Mouse (Mus musculus) brain, embryonic 18.5 days (tissue): ENCODE measurements at regions not wholly inside any gene's neighbourhood (a gene's known extent, or its start where the extent isn't known, plus 50 kb on each side); places are given as distances from the start of the nearest gene placed in this dataset.
A peak's percentile ranks its signal among the peaks of the same experiment; 100 is the strongest.

ENCODE experiments used
- DNase-seq: peaks from one replicate; pipeline ENCODE4 v3.0.0-alpha.2; 2012; ENCODE audit warnings: low read depth, low spot score

DNA sequence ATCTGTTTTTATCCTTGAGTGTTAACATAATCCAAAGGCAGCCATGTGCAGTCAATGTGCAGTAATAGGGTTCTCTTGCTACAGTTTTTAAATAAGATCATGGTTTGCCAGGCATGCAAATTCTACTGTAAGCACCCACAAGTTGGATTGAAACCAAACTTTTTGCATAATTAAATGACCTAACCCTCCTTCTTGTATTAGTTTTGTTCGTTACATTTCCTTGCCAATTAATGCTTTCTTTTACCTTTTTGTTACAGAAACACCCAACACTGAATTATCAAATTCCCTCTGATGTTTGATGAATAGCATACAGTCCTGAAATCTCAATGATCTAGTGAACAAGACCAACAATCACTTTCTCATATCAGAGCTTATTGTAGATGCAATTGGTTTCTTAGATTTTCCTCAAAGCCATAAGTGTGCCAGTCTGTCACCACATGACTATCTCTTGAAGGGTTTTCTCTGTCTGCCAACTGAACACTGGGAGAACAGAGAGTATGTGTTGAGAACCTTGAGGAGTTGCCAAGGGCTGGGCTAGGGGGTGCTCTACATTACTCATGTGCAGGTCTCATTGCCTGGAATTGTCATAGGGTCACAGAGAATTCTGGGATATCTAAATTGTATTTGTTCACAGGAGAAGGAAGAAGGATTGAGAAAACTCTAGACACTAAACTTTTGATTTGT is 1060.4 kb downstream of the Gsdmc2 start:
- DNase-seq, result no peak

GRCm38 (mm10) chr15:62778899-62779298 is 1066.1 kb downstream of the Gsdmc2 start:
- no peak for DNase-seq

GRCm38 (mm10) chr15:62752686-62753085 is 1092.3 kb downstream of the Gsdmc2 start:
- DNase-seq, result no peak

DNA sequence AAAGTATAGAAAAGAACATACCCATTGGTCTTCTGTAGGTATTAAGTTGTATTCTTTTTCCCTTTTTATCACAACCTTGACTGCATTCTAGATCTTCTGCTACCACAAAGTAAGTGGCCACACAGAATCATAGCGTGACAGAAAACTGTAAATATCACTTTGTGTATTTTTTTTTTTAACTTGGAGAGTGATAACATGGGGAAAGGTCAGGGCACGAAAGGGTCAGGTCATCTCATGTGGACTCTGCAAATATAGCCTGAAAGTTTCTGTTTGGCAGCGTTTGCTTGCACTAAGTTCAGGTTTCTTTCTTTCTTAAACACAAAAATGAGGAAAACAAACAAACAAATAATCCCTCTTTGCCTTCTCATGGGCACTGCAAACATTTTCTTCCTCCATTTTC is 1101.1 kb downstream of the Gsdmc2 start:
- no peak for DNase-seq

DNA sequence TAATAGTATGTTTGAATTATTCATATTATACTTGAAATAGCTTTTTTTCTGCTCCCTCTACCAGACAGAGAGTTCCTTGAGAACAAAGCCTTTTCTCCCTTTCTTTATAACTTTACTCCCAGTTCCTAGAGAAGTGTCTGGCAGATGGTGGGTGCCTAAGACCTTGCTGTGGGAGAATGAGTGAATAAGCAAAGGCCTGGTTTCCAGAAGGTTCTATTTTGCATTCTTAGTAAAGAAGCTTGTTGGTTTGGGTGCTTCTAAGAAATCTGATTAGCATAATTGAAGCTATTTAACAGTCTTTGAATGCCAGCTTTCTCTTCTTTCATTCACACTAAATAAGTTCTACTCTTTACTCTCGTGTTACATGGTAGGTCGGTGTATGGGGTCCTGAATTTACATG is 1104.2 kb downstream of the Gsdmc2 start:
- peak; percentile 4 for DNase-seq

DNA sequence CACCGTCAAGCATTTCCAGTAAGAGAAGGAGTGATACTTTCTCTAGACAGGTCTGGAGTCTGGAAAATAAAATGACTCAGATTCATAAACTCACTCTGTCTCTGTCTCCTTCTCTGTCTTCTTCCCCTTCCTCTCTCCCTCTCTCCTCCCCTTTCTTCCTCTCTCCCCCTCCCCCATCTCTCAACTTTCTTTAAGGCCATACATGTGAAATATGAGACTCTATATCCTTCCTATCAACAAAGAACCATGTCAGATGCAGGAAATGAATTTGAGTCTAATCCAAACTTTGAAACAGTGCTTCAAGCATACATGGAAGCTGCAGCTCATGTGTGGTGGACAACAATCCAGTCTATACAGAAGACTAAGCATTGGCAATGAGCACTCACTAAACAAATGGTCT is 1109.6 kb downstream of the Gsdmc2 start:
- DNase-seq, result no peak

DNA sequence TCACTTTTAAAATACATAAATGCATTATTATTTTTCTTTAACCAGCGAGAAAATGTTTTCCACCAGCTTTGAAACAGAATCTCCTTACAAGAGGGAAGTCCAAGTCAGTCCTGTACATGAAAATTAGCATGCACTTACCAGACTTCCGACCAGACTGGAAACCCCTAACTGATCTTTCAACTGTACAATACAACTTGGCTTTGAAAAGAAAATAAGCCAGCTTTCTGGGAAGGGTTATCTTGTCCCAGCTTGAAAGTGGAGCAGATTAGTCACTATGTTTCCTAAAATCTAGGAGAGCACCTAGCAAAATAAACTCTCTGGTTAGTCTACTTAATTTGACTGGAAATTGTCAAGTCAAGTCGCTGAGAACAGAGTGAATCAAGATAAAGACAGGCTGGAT is 1110.1 kb downstream of the Gsdmc2 start:
- no peak for DNase-seq

DNA sequence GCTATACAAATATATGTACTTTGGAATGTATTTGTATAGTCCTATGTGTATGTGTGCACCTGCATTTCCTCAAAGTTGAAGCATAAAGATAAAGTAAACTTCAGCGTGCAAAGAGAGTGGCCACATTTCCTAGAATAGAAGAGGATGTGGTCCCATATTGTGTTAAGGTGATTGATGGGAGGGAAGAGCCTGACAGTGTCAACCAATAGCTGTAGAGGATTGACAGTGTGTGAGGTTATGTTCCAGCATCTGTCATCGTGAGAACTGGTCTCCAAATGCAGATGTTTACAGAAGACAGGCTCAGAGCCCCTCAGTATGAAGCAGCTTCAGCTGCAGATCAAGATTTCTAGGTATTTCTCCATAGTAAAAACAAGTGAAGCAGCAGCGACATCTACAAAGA is 1114.5 kb downstream of the Gsdmc2 start:
- DNase-seq, result no peak

GRCm38 (mm10) chr15:62714265-62714664 is 1130.7 kb downstream of the Gsdmc2 start:
- no peak for DNase-seq

DNA sequence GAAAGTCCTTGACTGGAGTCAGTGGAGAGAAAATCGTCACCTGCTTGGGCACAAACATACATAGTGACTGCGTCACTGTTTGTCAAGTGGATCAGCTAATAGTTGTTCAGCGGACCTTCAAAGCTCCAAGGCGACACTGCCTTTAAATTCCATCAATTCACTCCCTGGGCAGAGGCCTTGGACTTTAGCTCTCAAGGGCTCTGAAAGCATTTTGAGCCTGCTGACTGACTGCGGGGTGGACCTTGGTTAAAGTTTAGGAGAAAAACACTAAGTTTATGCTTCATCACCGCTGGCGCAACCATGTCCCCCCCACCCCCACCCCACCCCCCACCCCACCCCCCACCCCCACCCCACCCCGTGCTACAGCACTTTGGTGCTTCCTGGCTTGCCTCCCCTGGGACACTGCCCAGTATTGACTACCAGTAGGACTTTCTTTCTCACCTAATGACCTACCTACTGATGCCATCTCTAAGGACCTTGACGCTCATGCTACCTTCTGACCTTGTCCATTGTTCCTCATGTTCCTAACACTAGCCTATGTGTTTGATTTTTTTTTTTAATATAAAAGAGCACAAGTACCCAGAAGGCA is 1132.3 kb downstream of the Gsdmc2 start:
- no peak for DNase-seq

DNA sequence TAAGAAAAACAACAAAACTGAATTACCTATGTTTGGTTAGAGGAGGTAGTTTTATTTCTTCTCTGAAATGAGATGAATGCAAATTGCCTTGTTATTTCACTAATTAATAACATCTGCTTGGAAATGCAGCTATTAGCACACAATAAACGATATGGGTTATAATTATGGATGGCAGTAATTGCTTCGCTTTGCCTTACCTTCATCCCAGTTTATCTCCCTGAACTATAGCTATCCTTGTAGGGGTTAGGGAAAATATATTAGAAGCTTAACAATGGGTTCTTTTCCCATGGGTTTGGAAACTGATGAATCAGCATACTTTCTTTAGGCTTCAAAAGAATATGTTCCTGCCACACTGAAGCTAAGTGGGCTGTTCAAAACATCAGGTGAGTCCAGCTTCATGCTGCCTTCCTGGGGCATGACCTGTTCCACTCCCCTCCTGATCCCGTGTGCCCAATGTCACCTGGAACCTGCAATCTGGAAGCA is 1132.9 kb downstream of the Gsdmc2 start:
- DNase-seq, result no peak

- DNase-seq, result no peak
These were observed 1135.4 kb downstream of the Gsdmc2 start for GRCm38 (mm10) chr15:62709546-62709945.

DNA sequence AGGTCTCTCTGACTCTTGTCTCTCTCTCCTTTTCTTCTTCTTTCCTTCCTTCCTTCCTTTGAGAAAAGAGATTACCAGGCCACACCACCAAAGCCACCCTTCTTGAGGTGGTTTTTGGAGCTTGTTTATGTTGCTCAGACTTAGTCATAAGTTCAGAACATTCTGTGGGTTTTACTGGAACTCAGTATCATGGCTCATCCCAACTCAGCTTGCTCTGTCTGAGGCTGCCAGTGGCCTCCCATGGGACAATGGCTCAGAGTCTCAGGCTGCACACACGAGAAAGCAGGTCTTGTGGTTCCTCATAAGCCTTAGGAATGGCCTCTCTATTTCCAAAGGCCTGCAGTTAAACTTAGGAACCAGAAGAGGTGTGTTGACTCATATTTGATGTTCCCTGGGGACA is 1146.4 kb downstream of the Gsdmc2 start:
- no peak for DNase-seq

GRCm38 (mm10) chr15:62694734-62695133 is 1150.2 kb downstream of the Gsdmc2 start:
- no peak for DNase-seq

DNA sequence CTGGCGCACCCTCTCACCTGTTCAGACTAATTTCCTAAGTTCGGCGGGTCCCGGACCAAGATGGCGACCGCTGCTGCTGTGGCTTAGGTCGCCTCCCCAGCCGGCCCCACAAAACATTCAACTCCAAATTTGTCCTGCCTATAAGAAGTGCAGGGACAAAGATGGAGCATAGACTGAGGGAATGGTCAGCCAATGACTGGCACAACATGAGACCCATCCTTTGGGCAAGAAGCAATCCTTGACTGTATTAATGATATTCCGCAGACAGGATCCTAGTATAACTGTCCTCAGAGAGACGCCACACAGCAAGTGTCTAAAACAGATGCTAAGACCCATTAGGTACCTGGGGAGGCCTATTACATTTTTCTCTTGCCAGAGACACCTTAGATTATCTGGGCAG is 1151.3 kb downstream of the Gsdmc2 start:
- DNase-seq, result no peak

- peak; percentile 50 for DNase-seq
These were observed 1171.6 kb downstream of the Gsdmc2 start for GRCm38 (mm10) chr15:62673410-62673809.

DNA sequence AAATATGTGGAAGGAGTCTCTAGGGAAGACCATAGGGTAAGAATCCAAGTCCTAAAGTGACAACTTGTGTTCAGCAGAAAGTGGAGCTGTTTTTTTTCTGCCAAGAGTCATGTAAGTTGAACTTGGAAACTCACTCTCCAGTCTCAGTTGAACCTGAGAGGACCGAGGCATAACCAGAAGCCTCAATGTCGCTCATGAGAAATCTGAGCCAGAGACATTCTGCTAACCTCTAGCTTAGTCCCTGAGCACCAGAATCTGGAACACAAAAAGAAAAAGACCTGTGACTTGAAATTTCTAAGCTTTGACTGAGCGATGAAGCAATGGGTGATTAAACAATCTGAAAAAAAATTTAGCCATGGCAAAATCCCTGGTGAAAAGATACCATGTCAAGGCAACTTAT is 1175.0 kb downstream of the Gsdmc2 start:
- no peak for DNase-seq

DNA sequence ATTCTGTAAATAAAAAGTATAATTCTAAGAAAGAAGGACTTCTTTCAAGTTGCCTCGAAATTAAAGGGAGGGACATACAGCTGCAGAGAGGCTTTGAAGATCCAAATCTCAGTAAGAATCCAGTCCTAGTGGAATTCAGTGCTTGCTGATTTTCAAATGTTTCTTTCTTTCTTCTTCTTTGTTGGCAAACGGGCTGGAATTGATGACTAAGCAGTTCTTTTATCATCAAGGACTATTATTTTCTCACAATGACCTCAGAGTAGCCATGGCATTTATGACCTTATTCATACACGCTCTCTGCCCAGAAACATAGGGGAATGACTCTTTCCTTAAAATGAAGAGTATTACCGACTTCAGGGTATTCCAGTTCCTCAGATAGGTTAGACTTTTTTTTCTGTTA is 1185.9 kb downstream of the Gsdmc2 start:
- DNase-seq, result no peak

- DNase-seq, result no peak
These were observed 1186.3 kb downstream of the Gsdmc2 start for GRCm38 (mm10) chr15:62658695-62659094.

DNA sequence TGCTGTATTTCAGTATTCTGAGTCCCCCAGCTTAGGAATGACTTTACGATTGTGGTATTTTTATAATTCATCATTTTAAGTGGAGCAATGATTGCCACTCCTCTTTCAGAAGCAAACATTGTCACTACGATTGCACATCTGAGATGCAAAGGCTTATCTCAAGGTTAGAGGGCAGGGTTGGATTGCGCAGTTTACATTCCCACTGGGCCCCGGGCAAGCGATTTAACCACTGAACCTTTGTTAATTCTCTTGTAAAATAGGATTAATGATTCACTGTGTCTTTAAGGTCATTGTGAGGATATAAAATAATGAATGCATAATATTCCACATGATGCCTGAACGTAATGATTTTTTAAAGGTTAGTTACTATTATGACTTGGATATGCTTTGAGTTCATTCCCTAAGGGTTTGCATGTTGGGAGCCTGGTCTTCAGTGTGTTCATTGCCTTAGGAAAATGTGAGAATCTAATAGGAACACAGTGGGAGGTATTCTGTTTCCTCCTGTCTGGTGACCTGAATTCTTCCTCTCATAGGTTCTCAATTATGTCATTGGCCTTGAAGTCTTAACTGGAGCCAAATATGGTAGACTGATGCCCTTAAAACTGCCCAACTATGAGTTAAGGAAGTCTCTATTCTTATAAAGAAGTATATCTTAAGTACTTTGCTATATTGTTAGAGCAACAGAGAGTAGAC is 1198.4 kb downstream of the Gsdmc2 start:
- DNase-seq, result no peak

DNA sequence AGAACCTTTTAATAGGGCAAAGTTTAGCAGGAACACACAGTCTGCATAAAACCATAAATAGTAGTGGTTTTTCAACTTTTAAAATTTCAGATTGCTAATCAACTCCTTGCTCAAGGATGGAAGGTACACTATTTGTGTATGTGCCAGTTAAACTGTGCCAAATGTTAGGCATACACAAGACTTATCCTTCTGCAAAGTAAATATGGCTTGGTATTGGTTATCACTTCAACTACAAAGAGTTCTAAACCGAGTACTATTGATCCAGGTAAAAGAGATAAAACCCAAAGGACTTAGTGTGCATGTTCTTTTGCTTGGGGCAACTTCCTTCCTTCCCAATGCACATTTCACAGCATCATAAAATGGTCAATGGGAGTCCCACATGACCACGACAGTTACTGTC is 1200.2 kb downstream of the Gsdmc2 start:
- DNase-seq, result no peak

GRCm38 (mm10) chr15:62644296-62644695 is 1200.7 kb downstream of the Gsdmc2 start:
- no peak for DNase-seq
